8 mouse cellular contexts compared by ENCODE assay signal in the genomic region with DNA sequence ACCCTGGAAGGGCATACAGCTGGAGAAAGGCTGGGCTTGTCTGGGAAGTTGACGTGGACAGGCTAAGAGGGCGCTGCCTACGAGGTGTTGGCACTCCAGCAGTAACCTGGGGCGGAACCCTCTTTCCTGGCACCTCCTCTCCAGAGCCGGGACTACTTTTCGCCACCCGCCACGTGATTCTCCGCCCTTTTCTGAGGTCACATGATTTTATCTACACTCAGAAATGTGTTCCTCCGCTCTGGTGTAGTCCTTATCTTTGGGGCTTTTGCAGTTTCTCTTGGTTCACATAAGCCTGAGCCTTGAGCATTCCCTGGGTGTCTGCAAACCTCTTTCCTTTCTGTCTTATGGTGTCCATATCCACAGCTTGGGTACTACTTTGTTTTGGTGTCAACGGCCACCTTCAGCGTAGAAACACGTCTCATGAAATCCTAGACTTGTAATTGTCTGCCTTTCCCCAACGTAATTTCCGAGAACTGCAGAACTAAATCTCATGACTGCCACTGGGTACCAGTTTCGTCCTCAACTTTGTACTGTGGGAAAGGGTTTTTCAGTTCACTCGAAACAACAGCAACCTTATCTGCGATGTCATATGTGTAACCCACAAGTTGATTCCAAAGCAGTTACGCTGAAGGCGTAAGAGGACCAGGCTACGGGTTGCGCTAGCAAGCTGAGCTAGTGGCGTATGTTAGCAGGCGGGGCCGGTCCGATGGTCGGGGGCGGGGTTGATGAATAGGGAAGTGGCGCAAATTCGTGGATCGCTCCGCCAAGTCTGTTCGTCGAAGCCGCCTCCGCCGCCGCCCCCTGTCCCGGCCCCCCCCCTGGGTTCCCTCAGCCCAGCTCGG. TPM values are rescaled to one million over a fixed set of nuclear protein-coding genes. Genes with fewer than 3 reads are reported as not detected.
DNase-seq lines count a peak whose midpoint lies in the region; ATAC-seq lines count a peak whose summit lies in the region.

TSS of gene Gabarap (plus strand) at position 294 of the 842 bp plus-strand sequence.

- DNase-seq in R1 (ENCODE audit: low read depth, low spot score), result peak; percentile 98
- peak; percentile 97 for DNase-seq in cerebellum, postnatal 25 days
- peak; percentile 93 to 97 for DNase-seq in frontal cortex, postnatal 25 days (ENCODE audit: low spot score in 2 of 2)
- peak; percentile 98 for DNase-seq in hindbrain, embryonic 14.5 days (ENCODE audit: low spot score)
- peak; percentile 96 for DNase-seq in layer of hippocampus, postnatal 36 days
- peak; percentile 99 for DNase-seq in lung, postnatal 36 days
- peak; percentile 98 for DNase-seq in retina, postnatal 1 day
- peak; percentile 91 to 93 for DNase-seq in urinary bladder, adult 18-20 months (ENCODE audit: low spot score in 2 of 2)

- no peaks in the 10 kb centered on the region for H3K9me3 ChIP-seq in hindbrain, embryonic 14.5 days (ENCODE audit: control insufficient read depth, low read length)

- peak within 1 kb of the TSS; percentile 78 for H3K4me3 ChIP-seq in hindbrain, embryonic 14.5 days (replicated peaks; ENCODE audit: low read length)

- H3K27me3 ChIP-seq in hindbrain, embryonic 14.5 days (ENCODE audit: control insufficient read depth, insufficient read depth, low read length), result no peaks in the 10 kb centered on the region

- peak; percentile 68 for ATAC-seq in hindbrain, embryonic 14.5 days (ENCODE audit: low FRiP score)

- peak within 1 kb of the TSS; percentile 91 for H3K9ac ChIP-seq in hindbrain, embryonic 14.5 days

- peaks cover 9% of the 10 kb centered on the region for H3K4me1 ChIP-seq in hindbrain, embryonic 14.5 days (replicated peaks; ENCODE audit: control insufficient read depth, insufficient read depth, low read length)

- peak within 1 kb of the TSS; percentile 70 for H3K4me2 ChIP-seq in hindbrain, embryonic 14.5 days (replicated peaks)

- H3K36me3 ChIP-seq in hindbrain, embryonic 14.5 days (replicated peaks; ENCODE audit: control insufficient read depth, insufficient read depth), result peaks cover 62% of the 10 kb centered on the region

- H3K27ac ChIP-seq in hindbrain, embryonic 14.5 days, result peak within 1 kb of the TSS; percentile 92

- under 1% methylated on average over 40 of the region's 40 CpGs for WGBS in hindbrain, embryonic 14.5 days

RNA-seq across cellular contexts. Expression of gene Gabarap, which starts in this region (rescaled TPM):
- polyA plus RNA-seq in hindbrain, embryonic 14.5 days (2014; fragmentation: Nextera tagmentation; extraction: Ambion mirVana), result 624 and 628 TPM in 2 replicates
- total RNA-seq in layer of hippocampus, postnatal 36 days (2021), result 100 to 1,000 TPM; 232 to 236 TPM

Comparison
In these comparisons a context has a peak if more than half of its experiments do, and no peak if none do; other contexts are left out.
1. Peak in every context shown above with its lines: DNase-seq, ATAC-seq, H3K4me3 ChIP-seq and H3K27ac ChIP-seq.